Mouse (Mus musculus): ENCODE measurements at regions not wholly inside any gene's neighbourhood (a gene's known extent, or its start where the extent isn't known, plus 50 kb on each side); places are given as distances from the start of the nearest gene placed in this dataset.

GRCm38 (mm10) chr7:135357797-135358196 lies 52.3 kb upstream of the Foxi2 start:
- TF ChIP-seq ZC3H11A (IDR thresholded peaks at IDR 0.05; ENCODE audit: borderline replicate concordance, low read depth, low read length) = no peak
- no peak for TF ChIP-seq ZNF384 (IDR thresholded peaks at IDR 0.05; ENCODE audit: low read depth, low read length)

Data from ES-E14 (cell line).